Mouse (Mus musculus): ENCODE data around the gene Nradd. TPM values are rescaled to one million over a fixed set of nuclear protein-coding genes. Genes with fewer than 3 reads are reported as not detected.

Gene Nradd
- polyA plus RNA-seq, 1 experiment from 2014 or later: 25.8 TPM

GRCm38 (mm10) chr9:110623416-110624195 lies 646 bp downstream of the Nradd start:
- Histone ChIP-seq H3K4me2 (ENCODE audit: low read length) (peak overlapping the region; percentile 95), H3K27me3 (replicated peaks; ENCODE audit: control insufficient read depth, insufficient read depth, low read length) (no peaks in the 10 kb centered on the region), H3K9me3 (ENCODE audit: control insufficient read depth, low read length) (no peaks in the 10 kb centered on the region), H3K4me3 (ENCODE audit: low read length) (peak overlapping the region; percentile 50), H3K36me3 (ENCODE audit: control insufficient read depth, insufficient read depth, low read length) (peaks cover 8% of the 10 kb centered on the region), H3K27ac (ENCODE audit: low read depth, low read length) (peak overlapping the region; percentile 78), H3K9ac (ENCODE audit: low read depth, low read length) (peak overlapping the region; percentile 73), H3K4me1 (ENCODE audit: control insufficient read depth, insufficient read depth, low read depth, low read length) (peaks cover 15% of the 10 kb centered on the region)
- no peak; the same call in 1 of the 2 replicates for ATAC-seq
- 53% methylated on average over 8 of the region's 8 CpGs for WGBS

GRCm38 (mm10) chr9:110622621-110623219 lies 1.5 kb downstream of the Nradd start:
- H3K27ac ChIP-seq (ENCODE audit: low read depth, low read length): no peak overlapping the region
- peaks cover 15% of the 10 kb centered on the region for H3K4me1 ChIP-seq (ENCODE audit: control insufficient read depth, insufficient read depth, low read depth, low read length)
- no peak overlapping the region for H3K4me3 ChIP-seq (ENCODE audit: low read length)
- 83% methylated on average over 12 of the region's 12 CpGs for WGBS
- H3K4me2 ChIP-seq (ENCODE audit: low read length): no peak overlapping the region
- no peaks in the 10 kb centered on the region for H3K9me3 ChIP-seq (ENCODE audit: control insufficient read depth, low read length)
- no peak for ATAC-seq
- H3K9ac ChIP-seq (ENCODE audit: low read depth, low read length): no peak overlapping the region
- H3K36me3 ChIP-seq (ENCODE audit: control insufficient read depth, insufficient read depth, low read length): peaks cover 17% of the 10 kb centered on the region
- H3K27me3 ChIP-seq (replicated peaks; ENCODE audit: control insufficient read depth, insufficient read depth, low read length): no peaks in the 10 kb centered on the region

GRCm38 (mm10) chr9:110620685-110621084 lies 3.6 kb downstream of the Nradd start:
- ATAC-seq: no peak
- Histone ChIP-seq H3K4me2 (ENCODE audit: low read length) (no peak overlapping the region), H3K36me3 (ENCODE audit: control insufficient read depth, insufficient read depth, low read length) (peaks cover 24% of the 10 kb centered on the region), H3K4me1 (ENCODE audit: control insufficient read depth, insufficient read depth, low read depth, low read length) (peaks cover 15% of the 10 kb centered on the region), H3K4me3 (ENCODE audit: low read length) (no peak overlapping the region), H3K27ac (ENCODE audit: low read depth, low read length) (no peak overlapping the region), H3K27me3 (replicated peaks; ENCODE audit: control insufficient read depth, insufficient read depth, low read length) (no peaks in the 10 kb centered on the region), H3K9me3 (ENCODE audit: control insufficient read depth, low read length) (no peaks in the 10 kb centered on the region), H3K9ac (ENCODE audit: low read depth, low read length) (no peak overlapping the region)
- 94% methylated on average over 7 of the region's 7 CpGs for WGBS

- Histone ChIP-seq H3K9ac (ENCODE audit: low read depth, low read length) (no peak overlapping the region), H3K36me3 (ENCODE audit: control insufficient read depth, insufficient read depth, low read length) (peaks cover 26% of the 10 kb centered on the region), H3K4me1 (ENCODE audit: control insufficient read depth, insufficient read depth, low read depth, low read length) (peaks cover 11% of the 10 kb centered on the region), H3K27ac (ENCODE audit: low read depth, low read length) (no peak overlapping the region), H3K4me3 (ENCODE audit: low read length) (no peak overlapping the region), H3K27me3 (replicated peaks; ENCODE audit: control insufficient read depth, insufficient read depth, low read length) (no peaks in the 10 kb centered on the region), H3K9me3 (ENCODE audit: control insufficient read depth, low read length) (no peaks in the 10 kb centered on the region), H3K4me2 (ENCODE audit: low read length) (no peak overlapping the region)
- WGBS: 89% methylated on average over 7 of the region's 7 CpGs
- ATAC-seq: no peak
Measured at GRCm38 (mm10) chr9:110620180-110620579, 4.1 kb downstream of the Nradd start.

GRCm38 (mm10) chr9:110617081-110617480 lies 7.2 kb downstream of the Nradd start:
- no peak for ATAC-seq
- Histone ChIP-seq H3K4me3 (ENCODE audit: low read length) (no peak overlapping the region), H3K27ac (ENCODE audit: low read depth, low read length) (no peak overlapping the region), H3K9me3 (ENCODE audit: control insufficient read depth, low read length) (no peaks in the 10 kb centered on the region), H3K9ac (ENCODE audit: low read depth, low read length) (no peak overlapping the region), H3K27me3 (replicated peaks; ENCODE audit: control insufficient read depth, insufficient read depth, low read length) (no peaks in the 10 kb centered on the region), H3K4me1 (ENCODE audit: control insufficient read depth, insufficient read depth, low read depth, low read length) (no peaks in the 10 kb centered on the region), H3K4me2 (ENCODE audit: low read length) (no peak overlapping the region), H3K36me3 (ENCODE audit: control insufficient read depth, insufficient read depth, low read length) (peaks cover 31% of the 10 kb centered on the region)
- WGBS: 83% methylated on average over 3 of the region's 3 CpGs

GRCm38 (mm10) chr9:110611471-110611870 lies 12.8 kb downstream of the Nradd start:
- no peak overlapping the region for H3K9ac ChIP-seq (ENCODE audit: low read depth, low read length)
- WGBS: 87% methylated on average over 3 of the region's 3 CpGs
- H3K36me3 ChIP-seq (ENCODE audit: control insufficient read depth, insufficient read depth, low read length): peaks cover 15% of the 10 kb centered on the region
- no peak overlapping the region for H3K4me2 ChIP-seq (ENCODE audit: low read length)
- no peak for ATAC-seq
- H3K27ac ChIP-seq (ENCODE audit: low read depth, low read length): no peak overlapping the region
- H3K9me3 ChIP-seq (ENCODE audit: control insufficient read depth, low read length): no peaks in the 10 kb centered on the region
- H3K4me1 ChIP-seq (ENCODE audit: control insufficient read depth, insufficient read depth, low read depth, low read length): no peaks in the 10 kb centered on the region
- H3K27me3 ChIP-seq (replicated peaks; ENCODE audit: control insufficient read depth, insufficient read depth, low read length): no peaks in the 10 kb centered on the region
- H3K4me3 ChIP-seq (ENCODE audit: low read length): no peak overlapping the region

- H3K9me3 ChIP-seq (ENCODE audit: control insufficient read depth, low read length): no peaks in the 10 kb centered on the region
- WGBS: 65% methylated on average over 1 of the region's 1 CpGs
- no peaks in the 10 kb centered on the region for H3K36me3 ChIP-seq (ENCODE audit: control insufficient read depth, insufficient read depth, low read length)
- no peak overlapping the region for H3K4me3 ChIP-seq (ENCODE audit: low read length)
- H3K9ac ChIP-seq (ENCODE audit: low read depth, low read length): no peak overlapping the region
- no peaks in the 10 kb centered on the region for H3K27me3 ChIP-seq (replicated peaks; ENCODE audit: control insufficient read depth, insufficient read depth, low read length)
- no peaks in the 10 kb centered on the region for H3K4me1 ChIP-seq (ENCODE audit: control insufficient read depth, insufficient read depth, low read depth, low read length)
- H3K4me2 ChIP-seq (ENCODE audit: low read length): no peak overlapping the region
- ATAC-seq: no peak
- H3K27ac ChIP-seq (ENCODE audit: low read depth, low read length): no peak overlapping the region
Measured at GRCm38 (mm10) chr9:110583521-110583920, 40.7 kb downstream of the Nradd start.

- no peak overlapping the region for H3K4me3 ChIP-seq (ENCODE audit: low read length)
- no peak overlapping the region for H3K4me2 ChIP-seq (ENCODE audit: low read length)
- no peaks in the 10 kb centered on the region for H3K27me3 ChIP-seq (replicated peaks; ENCODE audit: control insufficient read depth, insufficient read depth, low read length)
- H3K9me3 ChIP-seq (ENCODE audit: control insufficient read depth, low read length): no peaks in the 10 kb centered on the region
- no peaks in the 10 kb centered on the region for H3K4me1 ChIP-seq (ENCODE audit: control insufficient read depth, insufficient read depth, low read depth, low read length)
- H3K36me3 ChIP-seq (ENCODE audit: control insufficient read depth, insufficient read depth, low read length): peaks cover 2% of the 10 kb centered on the region; the same call in 1 of the 2 replicates
- 88% methylated on average over 2 of the region's 2 CpGs for WGBS
- H3K27ac ChIP-seq (ENCODE audit: low read depth, low read length): no peak overlapping the region
- H3K9ac ChIP-seq (ENCODE audit: low read depth, low read length): no peak overlapping the region
- ATAC-seq: no peak
Measured at GRCm38 (mm10) chr9:110582161-110582560, 42.1 kb downstream of the Nradd start.

Measured in hindbrain, embryonic 16.5 days (tissue).